Mouse (Mus musculus) gastrocnemius, postnatal 36 days (tissue): ENCODE data around the gene Cirbp. TPM values are rescaled to one million over a fixed set of nuclear protein-coding genes. Genes with fewer than 3 reads are reported as not detected.
"Not testable (repeated sequence)": the region's sequence is repeated elsewhere in the genome, so short reads cannot be mapped to it uniquely, and the experiment has no call there.

ENCODE experiments used
- DNase-seq, 2 experiments: peaks; one replicate each; pipeline ENCODE4 v3.0.0; 2022
- intact Hi-C: fragments of 180-260 bp; cut with DNase I; formaldehyde crosslinking; loops from one replicate; pipeline ENCODE4 v1.15.1; 2025
- total RNA-seq, 2 experiments: library from RNA; stranded (reverse); gene quantifications; 2 replicates each; pipeline ENCODE4 v1.2.3; 2021

Gene Cirbp
- total RNA-seq, 2 experiments from 2014 or later: 22.6 to 28.3 TPM

DNA sequence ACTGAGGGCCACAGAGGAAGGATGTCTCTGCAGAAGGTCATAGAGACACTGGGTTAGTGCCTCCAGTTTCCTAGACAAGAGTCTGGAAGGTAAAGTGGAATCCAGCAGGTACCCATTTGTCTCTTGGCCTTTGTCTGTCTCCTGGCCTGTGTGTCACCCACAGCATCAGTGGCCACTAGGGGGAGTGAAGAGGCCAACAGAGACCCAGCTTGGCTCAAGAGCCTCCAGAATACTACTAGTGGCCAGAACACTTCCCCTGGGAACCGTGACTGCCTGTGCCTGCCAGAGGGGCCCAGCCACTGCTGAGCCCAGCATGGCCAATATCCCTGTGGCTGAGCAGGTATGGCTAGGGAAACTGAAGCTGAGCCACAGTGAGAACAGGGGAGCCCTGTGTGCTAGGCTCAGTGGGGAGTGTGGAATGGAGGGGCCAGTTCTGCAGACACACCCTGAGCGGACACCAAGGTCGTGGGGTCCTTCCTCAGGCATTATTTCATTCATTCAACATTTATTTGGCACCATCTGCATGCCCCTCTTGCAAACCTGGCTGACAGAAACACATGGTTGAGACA lies 33.7 kb downstream of the Cirbp start:
- intact Hi-C loops: loop anchor here (1.0 kb wide), 1 partner anchor 46 kb away; no protein-coding TSS in a partner anchor

DNA sequence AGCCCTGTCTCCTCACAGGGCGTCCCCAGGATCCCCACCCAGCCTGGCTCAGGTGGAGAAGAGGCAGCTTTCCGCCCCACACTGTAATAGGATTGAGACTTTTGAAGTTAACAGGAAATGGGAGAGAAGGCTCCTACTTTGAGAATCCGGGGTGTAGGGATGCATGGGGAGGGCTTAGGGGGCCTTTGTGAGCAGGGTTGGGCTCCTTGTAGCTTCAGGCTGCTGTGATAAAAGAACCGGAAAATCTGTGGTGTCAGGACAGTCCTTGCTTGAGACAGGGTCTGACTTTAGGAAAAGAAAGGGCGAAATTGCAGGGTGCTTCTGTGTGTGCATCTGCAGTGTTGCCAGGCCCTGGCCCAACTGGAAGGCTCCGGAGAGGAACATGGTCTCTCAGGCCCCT lies 34.7 kb downstream of the Cirbp start:
- no peak for DNase-seq
- intact Hi-C loops: no loop called here

More for the DNA sequence above, 33.7 kb downstream of the Cirbp start:
- peak; percentile 57 to 84 for DNase-seq

DNA sequence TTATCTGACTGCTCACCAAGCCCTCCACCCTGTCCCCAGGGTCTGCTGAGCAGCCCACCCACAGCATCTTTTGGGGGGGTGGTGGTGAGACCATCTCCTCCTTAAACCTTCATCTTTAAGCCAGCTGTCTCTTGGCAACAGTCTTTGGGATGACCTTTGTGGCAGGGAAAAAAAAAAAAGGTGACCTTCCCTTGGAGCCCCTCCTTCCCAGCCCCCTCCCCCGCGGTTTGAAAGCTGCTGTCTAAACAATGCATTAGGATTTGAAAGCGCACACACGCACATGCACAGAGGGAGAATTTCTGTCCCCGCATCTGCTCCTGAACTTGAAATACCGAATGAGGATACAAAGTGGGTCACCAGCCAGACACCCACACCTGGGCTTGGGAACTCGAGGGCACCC lies 38.3 kb downstream of the Cirbp start:
- DNase-seq: no peak
- intact Hi-C loops: no loop called here

DNA sequence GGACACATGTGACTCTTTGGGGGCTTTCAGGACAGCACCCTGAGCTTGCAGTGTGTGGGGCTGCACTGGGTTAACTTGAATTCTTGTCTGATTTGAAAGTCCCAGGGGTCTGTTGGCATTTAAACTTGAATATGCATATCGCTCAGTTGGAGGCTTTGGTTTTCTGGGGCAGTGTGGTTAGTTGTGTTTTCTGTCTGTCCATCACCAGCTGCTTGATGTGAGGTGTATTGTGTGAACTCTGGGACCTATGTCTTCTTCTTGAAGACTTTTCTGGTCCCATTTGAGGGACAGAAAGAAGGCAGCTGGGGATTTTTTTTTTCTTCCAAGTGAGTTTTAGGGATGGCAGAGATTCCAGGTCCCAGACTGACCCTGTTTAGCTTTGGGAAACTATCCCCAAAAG lies 41.4 kb downstream of the Cirbp start:
- no peak for DNase-seq
- intact Hi-C loops: no loop called here

DNA sequence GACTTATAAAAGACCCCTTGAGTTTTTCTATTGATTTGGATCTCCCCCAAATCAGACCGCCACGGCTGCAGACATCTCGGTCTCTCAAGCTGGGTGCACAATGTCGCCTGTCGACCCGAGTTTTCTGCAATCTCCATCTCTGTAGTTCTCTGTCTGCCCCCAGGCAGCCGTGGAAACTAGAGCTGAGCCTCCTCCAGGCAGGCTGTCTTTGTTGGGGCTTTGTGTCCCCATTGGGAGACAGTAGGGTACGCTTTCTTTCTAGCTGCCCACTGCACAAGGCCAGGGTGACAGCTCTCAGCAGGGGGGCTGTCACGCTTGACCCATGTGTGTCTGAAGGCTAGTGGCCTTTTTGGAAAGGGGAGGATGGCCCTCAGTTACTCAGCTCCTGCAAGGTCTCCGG lies 41.9 kb downstream of the Cirbp start:
- intact Hi-C loops: no loop called here
- no peak for DNase-seq

DNA sequence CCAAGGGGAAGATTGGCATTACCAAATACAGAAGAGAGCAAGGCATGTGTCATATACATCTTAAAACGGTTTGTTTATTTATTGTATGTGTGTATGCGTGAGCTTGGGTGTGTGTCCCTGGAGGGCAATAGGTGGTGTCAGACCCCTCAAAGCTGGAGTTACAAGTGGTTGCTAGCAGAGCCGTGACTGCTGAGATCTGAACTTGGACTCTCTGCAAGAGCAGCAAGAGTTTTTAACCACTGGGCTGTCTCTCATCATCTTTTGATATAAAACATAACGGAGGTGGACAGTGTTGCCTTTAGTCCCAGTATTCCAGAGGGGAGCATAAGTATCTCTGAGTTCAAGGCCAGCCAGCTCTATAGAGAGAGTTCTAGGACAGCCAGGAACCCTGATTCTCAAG lies 42.5 kb downstream of the Cirbp start:
- intact Hi-C loops: no loop called here
- no peak for DNase-seq

DNA sequence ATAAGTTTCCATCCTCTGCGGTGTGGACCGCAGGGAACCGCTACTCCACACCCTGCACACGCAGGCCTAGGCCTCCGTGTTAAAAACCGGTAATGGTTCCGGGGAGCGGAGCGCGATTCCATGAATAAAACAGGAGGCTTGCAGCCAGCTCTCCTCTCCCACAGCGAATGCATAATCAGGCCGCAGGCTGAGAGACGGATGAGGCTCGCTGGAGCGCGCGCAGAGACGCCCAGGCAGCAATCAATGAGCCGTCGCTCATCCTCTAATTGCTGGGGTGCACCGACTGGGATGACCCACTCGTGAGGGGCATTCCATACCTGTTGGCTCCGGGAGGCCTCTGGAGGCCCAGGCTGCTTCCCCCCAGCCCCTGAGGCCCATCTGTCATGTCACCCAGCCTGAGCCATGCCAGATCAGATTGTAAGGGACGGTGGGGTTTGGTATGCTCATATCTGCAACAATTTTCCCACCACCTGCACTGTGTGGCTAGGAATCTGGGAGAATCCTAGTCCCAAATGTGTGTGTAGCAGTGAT lies 43.1 kb downstream of the Cirbp start:
- DNase-seq: no peak
- intact Hi-C loops: no loop called here

DNA sequence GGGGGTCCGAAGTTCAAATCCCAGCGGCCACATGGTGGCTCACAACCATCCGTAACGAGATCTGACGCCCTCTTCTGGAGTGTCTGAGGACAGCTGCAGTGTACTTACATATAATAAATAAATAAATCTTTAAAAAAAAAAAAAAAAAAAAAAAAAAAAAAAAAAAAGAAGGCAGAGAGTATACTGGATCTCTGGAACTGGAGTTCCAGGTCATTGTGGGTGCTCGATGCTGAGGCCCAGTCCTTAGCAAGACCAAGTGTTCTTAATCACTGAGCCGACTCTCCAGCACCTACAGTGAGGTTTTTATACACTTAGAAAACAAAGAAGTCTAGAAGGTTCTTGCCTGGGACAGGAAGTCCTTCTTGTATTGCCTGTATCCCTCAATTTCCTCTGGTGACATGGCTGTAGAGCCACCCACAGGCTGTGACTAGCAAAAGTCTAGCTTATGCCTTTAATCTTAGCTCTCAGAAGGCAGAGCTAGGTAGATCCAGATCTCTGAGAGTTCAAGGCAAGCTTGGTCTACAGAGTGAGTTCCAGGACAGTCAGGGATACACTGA lies 45.8 kb downstream of the Cirbp start:
- intact Hi-C loops, DNase-seq: not testable (repeated sequence)

DNA sequence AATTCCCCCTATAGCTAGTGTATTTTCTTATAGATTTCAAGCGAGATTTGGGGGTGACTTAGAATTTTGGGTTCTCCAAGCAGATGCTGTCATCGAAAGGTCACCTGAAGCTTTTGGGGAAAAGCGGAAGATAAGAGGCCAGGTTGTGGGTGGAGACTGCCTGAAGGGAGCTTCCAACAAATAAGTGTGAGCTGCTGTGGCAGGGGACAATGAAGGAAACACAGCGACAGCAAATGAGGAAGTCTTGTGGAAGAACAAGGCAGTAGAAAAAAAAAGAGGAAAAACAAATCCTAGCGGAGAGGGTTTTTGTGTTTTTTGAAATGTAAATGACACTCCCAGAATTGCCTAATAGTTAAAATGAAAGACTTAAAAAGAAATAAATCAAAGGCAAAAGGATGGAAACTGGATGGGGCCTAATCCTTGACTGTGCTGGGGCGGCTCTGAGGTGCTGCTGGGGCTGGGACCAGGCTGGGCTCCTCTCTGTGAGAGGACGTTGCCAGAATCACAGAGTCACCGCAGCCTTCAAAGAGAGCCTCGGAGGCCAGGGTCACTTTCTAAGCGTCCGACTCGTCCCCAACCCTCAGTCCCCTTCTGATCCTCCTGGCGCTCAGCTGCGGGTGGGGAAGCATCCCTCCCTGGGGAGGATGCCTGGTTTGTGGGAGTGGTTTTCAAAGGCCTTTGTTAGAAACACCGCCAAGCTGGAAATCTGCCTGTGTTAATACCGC lies 49.4 kb downstream of the Cirbp start:
- intact Hi-C loops: no loop called here
- DNase-seq: no peak

DNA sequence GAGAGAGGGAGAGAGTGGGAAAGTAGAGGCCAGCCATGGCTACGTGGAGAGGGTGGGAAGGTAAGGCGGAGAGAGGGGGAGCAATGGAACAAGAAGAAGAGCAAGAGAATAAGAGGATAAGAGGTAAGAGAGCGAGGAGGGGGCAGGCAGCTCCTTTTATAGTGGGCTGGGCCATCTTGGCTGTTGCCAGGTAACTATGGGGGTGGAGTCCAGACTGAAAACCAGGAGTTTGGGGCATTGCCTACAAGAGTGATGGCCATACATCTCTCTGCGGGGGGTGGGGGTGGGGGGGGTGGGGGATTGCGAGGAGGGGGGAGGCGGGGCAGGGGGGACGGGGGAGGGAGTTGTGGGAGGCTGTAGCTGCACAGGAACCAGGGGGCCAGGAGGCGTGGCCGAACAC lies 54.9 kb downstream of the Cirbp start:
- intact Hi-C loops: no loop called here
- no peak for DNase-seq

Other genes starting within 250 kb of the Cirbp start
- under 1 TPM in 1 of 2 experiments, not detected in 1; 0.23 TPM for gene Kiss1r, start 249.0 kb upstream of the Cirbp start, total RNA-seq
- gene R3hdm4, start 244.8 kb upstream of the Cirbp start, total RNA-seq: 100 to 1,000 TPM; 114 to 118 TPM
- gene Arid3a, start 238.9 kb upstream of the Cirbp start, total RNA-seq: 1 to 10 TPM; 1.3 to 1.8 TPM
- 10 to 100 TPM; 17.5 to 23.9 TPM for gene Wdr18, start 205.8 kb upstream of the Cirbp start, total RNA-seq
- under 1 TPM; 0.07 to 0.15 TPM for gene Grin3b, start 195.3 kb upstream of the Cirbp start, total RNA-seq
- gene Tmem259, start 181.7 kb upstream of the Cirbp start, total RNA-seq: 10 to 100 TPM; 71.5 to 72.4 TPM
- gene Cnn2, start 177.4 kb upstream of the Cirbp start, total RNA-seq: 1 to 10 TPM; 5.2 to 6.0 TPM
- gene Abca7, start 169.5 kb upstream of the Cirbp start, total RNA-seq: 1 to 10 TPM; 5.4 to 5.8 TPM
- 1 to 10 TPM; 1.1 to 2.7 TPM for gene Arhgap45, start 149.3 kb upstream of the Cirbp start, total RNA-seq
- gene Polr2e, start 126.2 kb upstream of the Cirbp start, total RNA-seq: 10 to 100 TPM; 36.0 to 42.5 TPM
- 100 to 1,000 TPM; 500 to 536 TPM for gene Gpx4, start 118.8 kb upstream of the Cirbp start, total RNA-seq
- gene Sbno2, start 60.4 kb upstream of the Cirbp start, total RNA-seq: 1 to 10 TPM; 4.5 to 7.3 TPM
- gene Stk11, start 50.2 kb upstream of the Cirbp start, total RNA-seq: 100 to 1,000 TPM; 120 to 135 TPM
- gene Atp5d, start 27.4 kb upstream of the Cirbp start, total RNA-seq: 100 to 1,000 TPM; 600 to 616 TPM
- gene Cbarp, start 25.1 kb upstream of the Cirbp start, total RNA-seq: 1 to 10 TPM; 1.4 to 2.1 TPM
- 10 to 100 TPM; 37.6 to 49.3 TPM for gene Midn, start 17.7 kb upstream of the Cirbp start, total RNA-seq
- 1 to 10 TPM; 4.7 to 5.1 TPM for gene 1600002K03Rik, start 7.0 kb downstream of the Cirbp start, total RNA-seq
- gene Efna2, start 13.5 kb downstream of the Cirbp start, total RNA-seq: under 1 TPM; 0.27 to 0.31 TPM
- 10 to 100 TPM; 12.3 to 14.3 TPM for gene Mum1, start 60.4 kb downstream of the Cirbp start, total RNA-seq
- 100 to 1,000 TPM; 516 to 553 TPM for gene Ndufs7, start 83.1 kb downstream of the Cirbp start, total RNA-seq
- gene Gamt, start 95.0 kb downstream of the Cirbp start, total RNA-seq: 10 to 100 TPM; 35.1 to 59.8 TPM
- gene Dazap1, start 95.5 kb downstream of the Cirbp start, total RNA-seq: 10 to 100 TPM; 30.0 to 40.4 TPM
- gene Rps15, start 126.5 kb downstream of the Cirbp start, total RNA-seq: 100 to 1,000 TPM; 529 to 644 TPM
- under 1 TPM; 0.54 to 0.57 TPM for gene Apc2, start 130.0 kb downstream of the Cirbp start, total RNA-seq
- gene 2310011J03Rik, start 154.6 kb downstream of the Cirbp start, total RNA-seq: 1 to 10 TPM; 5.5 to 6.2 TPM
- gene Pcsk4, start 163.5 kb downstream of the Cirbp start, total RNA-seq: 1 to 10 TPM; 1.1 to 2.0 TPM
- gene Reep6, start 164.0 kb downstream of the Cirbp start, total RNA-seq: 1 to 10 TPM; 1.3 to 1.5 TPM
- 10 to 100 TPM; 27.4 to 38.1 TPM for gene Adamtsl5, start 182.4 kb downstream of the Cirbp start, total RNA-seq
- under 1 TPM; 0.15 to 0.20 TPM for gene Plk5, start 190.5 kb downstream of the Cirbp start, total RNA-seq
- 1 to 10 TPM; 3.4 to 4.5 TPM for gene Mex3d, start 221.7 kb downstream of the Cirbp start, total RNA-seq
- gene Mbd3, start 233.6 kb downstream of the Cirbp start, total RNA-seq: 10 to 100 TPM; 95.1 to 99.9 TPM
- gene Uqcr11, start 240.8 kb downstream of the Cirbp start, total RNA-seq: 100 to 1,000 TPM; 825 to 866 TPM